Mouse (Mus musculus): ENCODE results near the gene Hebp1.

The Hebp1 gene

DNA sequence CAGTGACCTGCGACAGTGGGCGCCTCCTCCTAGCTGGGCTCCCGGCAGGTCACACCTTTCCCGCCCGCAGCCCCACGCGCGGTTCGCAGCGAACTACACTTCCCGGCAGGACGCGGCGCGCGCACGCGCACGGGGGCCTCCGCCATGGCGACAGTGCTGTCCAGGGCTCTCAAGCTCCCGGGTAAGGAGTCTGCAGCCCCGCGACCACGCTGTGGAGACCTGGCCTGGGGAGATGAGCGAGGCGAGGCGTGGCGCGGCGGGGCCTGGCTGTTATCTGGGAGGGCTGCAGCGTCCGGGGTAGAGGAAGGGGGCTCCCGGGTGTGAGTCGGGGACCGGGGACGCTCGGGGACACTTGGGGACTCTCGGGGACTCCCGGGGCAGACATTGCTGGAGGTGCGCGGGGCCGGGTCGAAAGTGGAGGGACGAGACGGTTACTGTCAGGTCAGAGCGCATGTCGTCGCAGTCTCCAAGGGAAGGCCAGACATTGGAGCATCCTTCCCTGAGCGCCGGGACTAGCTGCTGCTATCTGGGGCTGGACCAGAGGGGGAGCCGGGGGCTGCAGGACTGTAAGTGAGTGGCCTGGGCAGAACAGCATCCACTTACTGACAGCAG lies at the start of gene Hebp1, which contains the start of gene Fam234b:
Hebp1 (minus strand) TSS at position 102 of the 612 bp plus-strand sequence.
Fam234b (plus strand) TSS at position 57 of the 612 bp plus-strand sequence.
- peak; percentile 88 for ATAC-seq (ENCODE audit: insufficient number of reproducible peaks, low FRiP score, low TSS enrichment)

DNA sequence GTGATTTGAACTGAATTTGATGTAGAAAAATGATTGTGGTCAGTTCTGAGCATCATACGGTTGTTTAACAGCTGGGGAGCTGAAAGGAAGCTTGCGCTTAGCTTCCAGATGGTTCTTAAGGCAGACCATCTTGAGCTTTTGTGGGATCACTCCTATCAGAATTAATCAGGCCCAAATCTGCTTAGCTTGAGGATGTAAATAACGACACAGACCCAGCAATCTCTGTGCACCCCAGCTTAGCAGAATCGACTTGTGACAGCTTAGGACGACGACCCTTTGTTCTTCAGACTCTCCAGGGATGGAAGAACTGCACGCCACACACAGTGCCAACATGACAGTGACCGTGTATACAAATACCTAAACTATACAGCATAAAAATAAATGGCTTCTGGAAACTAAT lies 47.8 kb upstream of the Hebp1 start:
- no peak for ATAC-seq (ENCODE audit: insufficient number of reproducible peaks, low FRiP score, low TSS enrichment)

DNA sequence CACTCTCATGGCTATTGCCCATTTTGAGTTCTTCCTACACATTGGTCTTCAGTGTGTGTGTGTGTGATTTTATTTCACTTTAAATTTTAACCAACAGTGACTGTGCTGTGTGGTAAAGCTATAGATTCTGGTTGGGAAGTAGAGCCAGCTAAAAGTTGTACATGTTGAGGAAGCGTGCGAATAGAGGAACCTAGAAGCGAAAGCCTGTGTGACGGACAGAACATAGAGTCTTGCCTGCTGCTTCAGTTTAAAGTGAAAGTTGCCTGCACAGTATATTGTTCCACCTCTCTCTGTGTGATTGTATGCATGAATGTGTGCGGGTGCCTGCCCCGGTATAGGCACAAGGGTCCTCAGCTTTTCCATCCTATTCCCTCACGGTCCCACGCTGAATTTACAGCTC lies 42.5 kb upstream of the Hebp1 start:
- ATAC-seq (ENCODE audit: insufficient number of reproducible peaks, low FRiP score, low TSS enrichment): no peak

DNA sequence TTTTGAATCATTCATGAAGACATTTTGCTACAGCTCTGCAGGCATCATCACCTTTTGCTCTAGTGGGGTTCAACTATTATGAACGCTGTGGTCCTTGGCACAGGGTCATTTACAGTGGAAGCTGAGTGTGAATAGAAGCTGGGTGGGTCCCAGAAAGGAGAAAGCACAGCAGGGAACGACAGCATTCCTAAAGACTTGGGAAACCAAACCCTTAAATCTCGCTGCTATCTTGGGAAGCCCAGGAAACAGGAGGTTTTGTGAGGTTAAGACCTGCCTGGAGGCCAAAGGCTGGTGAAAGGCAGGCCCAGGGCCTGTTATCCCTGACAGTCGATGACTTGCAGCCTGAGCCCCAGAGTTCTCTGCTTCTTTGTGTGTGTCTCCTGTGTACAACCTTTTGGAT lies 40.4 kb upstream of the Hebp1 start:
- no peak for ATAC-seq (ENCODE audit: insufficient number of reproducible peaks, low FRiP score, low TSS enrichment)

DNA sequence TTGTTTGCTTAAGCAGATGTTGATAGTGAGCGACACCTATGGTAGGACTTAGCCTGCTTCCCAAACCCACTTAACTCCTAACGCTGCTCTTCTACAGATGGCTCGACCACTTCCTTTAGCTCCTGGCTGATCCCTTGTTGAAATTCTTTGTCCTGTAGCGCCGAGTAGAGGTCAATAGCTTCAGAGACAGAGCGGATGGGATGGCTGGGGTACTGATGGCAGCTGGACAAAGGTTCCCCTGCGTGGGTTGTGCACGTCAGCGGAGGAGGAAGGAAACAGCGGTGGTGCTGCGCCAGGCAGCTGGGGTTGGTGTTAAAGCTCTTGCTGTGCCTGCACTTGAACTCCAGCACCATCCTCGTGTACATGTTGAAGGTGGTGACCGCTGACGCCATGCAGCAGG lies 39.5 kb upstream of the Hebp1 start:
- no peak for ATAC-seq (ENCODE audit: insufficient number of reproducible peaks, low FRiP score, low TSS enrichment)

DNA sequence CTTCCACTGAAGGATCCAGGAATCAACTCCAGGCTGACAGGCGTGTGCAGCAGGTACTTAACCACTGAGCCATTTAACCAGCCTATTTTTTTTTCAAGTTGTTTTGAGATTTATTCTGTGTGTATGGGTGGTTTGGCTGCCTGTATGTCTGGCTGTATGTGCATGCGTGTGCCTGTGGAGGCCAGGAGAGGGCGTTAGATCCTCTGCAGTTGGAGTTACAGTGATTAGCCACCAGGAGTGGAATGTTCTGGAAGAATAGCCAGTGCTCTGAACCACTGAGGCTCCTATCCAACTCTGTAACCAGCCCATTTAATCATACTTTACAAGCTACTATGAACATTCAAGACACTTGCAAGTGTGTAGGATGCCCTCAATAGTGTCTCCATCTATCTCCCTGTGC lies 38.8 kb upstream of the Hebp1 start:
- no peak for ATAC-seq (ENCODE audit: insufficient number of reproducible peaks, low FRiP score, low TSS enrichment)

DNA sequence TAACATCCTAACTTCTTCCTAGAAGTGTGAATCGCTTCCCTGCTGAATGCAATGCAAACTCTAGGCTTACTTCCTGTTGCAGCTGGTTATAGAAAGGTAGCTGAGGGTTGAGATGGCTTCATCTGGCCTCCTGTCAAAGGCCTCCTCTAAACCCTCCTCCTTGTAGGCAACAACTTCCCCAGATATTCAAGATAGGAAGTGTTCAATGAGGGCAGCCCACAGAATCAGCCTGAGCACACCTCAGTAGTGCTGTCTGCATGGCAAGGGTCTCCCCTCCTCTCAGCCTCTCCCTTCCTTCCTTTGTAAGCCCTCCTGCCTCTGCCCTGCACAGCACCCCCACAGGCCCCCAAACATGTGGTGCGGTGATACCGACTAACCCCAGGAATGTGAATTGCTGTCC lies 37.9 kb upstream of the Hebp1 start:
- ATAC-seq (ENCODE audit: insufficient number of reproducible peaks, low FRiP score, low TSS enrichment): no peak

DNA sequence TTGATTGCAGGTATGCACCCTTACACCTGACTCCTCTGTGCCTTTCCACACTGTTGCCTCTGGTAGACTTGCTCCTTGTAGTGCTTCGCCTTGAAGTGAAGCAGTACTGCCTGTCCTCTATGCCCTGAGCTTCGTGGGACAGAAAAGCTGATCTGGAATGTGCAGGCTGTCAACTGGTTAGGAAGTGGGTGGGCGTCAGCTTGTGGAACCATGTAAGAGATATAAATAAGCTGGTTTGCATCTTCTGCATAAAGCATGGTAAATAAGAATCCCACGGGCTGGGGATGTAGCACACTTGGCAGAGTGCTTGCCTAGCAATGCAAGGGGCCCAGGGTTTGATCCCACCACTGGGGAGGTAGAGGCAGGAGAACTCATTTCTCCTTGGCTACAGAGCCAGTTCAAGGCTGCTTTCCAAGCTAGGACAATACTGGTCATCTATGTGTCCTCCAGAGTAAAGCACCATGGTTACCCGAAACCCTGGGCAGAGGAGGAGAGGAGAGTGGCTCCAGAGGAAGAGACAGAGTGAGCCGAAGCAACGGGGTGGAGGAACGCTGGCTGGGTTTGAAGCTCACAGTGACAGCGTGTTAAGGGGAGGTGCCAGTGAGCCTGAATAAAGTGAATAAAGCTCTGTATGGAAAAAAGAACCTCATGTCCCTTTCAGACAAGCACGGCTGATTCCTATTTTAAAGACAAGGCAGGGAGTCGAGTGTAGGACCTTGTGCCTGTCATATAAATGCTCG lies 34.8 kb upstream of the Hebp1 start:
- no peak for ATAC-seq (ENCODE audit: insufficient number of reproducible peaks, low FRiP score, low TSS enrichment)

DNA sequence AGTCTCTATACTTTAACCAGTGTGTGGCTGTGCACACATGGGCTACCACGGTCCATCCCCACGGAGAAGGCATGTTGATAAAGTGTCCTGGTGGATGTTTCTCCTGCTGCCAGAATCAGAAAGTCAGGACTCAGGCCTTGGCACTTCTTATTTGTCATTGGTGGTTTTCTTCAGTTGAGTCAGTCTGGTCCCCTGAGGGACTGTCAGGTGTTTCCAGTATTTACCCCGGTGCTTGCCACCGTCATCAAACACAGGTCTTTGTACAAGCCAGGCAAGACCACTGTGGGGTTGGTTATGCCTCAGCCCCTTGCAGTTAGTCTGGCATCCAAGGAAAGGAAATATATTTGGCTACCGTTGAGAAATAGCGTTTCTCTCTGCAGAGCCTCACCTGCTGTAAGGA lies 32.8 kb upstream of the Hebp1 start:
- no peak for ATAC-seq (ENCODE audit: insufficient number of reproducible peaks, low FRiP score, low TSS enrichment)

DNA sequence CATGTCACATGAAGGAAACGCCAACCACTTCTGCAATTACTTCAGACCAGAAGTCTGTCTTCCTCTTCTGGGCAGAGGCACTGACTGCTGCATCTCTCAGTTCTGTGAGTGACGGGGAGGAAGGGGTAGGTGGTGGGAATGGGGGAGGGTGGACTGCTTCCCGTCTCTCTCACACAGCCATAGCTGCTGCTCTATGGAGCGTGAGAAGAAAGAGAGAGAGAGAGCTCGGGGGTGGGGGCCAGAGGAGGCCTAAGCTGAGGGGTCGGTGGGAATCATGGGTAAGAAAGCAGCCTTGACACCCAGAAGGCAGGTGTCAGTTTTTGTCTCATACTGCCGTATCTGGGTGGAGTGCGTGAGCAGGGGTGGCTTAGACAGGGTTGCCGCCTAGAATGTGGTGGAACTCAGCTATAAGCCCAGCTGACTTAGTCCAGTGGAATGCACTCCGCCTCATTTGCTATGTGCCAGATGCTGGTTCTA lies 30.7 kb upstream of the Hebp1 start:
- no peak for ATAC-seq (ENCODE audit: insufficient number of reproducible peaks, low FRiP score, low TSS enrichment)

DNA sequence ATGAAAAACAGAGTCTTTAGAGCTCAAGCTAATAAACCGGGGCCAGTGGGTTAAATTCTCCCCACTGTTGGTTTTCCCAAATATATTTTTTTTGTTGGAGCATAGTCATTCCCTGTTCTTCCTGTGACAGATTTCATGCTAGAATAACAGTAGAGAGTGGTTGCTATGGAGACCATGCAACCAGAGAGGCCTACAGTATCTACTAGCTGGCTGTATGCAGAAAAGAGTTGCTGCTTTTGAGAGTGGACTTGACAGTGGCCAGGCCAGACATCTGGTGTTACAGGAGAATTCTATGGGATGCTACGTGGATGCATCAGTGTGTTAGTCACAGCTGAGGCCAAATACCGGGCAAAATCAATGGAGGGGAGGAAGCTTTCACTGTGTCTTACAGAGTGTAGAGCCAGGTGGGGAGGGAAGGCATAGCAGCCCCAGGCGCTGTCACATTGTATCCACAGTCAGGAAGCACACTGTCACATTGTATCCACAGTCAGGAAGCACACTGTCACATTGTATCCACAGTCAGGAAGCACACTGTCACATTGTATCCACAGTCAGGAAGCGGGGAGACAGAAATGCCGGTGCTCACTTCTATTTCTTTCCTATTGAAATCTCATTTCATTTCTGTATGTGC lies 26.1 kb upstream of the Hebp1 start:
- no peak for ATAC-seq (ENCODE audit: insufficient number of reproducible peaks, low FRiP score, low TSS enrichment)

DNA sequence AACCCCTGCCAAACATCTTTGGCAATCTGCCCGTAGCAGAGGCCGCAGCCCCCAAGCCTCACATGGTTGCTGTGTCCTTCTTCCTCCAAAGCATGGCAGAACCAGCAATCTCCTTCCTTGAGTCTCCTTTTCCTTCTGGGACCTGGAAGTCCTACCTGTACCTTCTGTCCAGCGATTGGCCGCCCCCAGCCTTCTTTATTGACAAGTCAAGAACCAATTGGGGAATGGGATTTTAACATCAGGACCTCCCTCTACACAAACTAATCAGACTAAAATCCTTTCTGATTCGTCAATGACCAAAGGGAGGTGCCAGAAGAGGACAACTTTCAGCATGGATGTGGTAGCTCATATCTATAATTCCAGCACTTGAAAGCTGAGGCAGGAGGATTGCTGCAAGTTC lies 22.1 kb upstream of the Hebp1 start:
- ATAC-seq (ENCODE audit: insufficient number of reproducible peaks, low FRiP score, low TSS enrichment): no peak

DNA sequence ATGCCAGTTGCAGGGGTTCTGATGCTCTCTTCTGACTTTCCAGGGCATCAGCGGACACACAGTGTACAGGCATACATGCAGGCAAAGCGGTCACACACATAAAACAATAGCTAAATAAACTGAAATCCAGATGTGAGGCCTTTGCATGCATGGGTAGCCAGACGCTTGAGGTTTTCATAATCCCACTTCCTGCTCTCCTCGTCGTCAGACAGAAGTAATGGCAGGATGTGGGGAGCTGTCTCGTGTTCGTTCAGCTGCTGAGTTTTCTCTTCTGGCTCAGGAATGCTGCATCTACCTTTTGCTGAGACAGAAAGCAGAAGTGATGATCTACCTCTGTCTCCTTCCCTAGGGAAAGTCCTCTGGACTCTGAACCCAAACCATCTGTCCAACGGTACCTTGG lies 20.5 kb upstream of the Hebp1 start:
- ATAC-seq (ENCODE audit: insufficient number of reproducible peaks, low FRiP score, low TSS enrichment): no peak

DNA sequence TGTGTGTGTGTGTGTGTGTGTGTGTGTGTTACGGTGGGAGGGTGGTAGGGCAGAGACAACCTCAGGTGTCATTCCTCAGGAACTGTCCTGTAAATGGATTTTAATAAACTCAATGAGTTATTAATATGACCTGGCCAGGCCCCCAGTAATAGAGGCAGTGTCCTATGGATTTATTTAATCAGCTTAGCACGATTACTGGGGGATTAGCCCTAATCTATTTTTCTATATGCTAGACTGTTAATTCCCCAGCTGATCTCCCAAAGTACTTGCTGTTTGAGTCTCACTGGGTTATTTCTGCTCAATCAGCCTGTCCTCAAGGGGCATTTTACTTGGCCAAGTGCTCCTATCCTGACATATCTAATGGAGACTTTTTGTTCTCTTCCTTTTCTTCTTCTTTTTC lies 14.8 kb upstream of the Hebp1 start:
- ATAC-seq (ENCODE audit: insufficient number of reproducible peaks, low FRiP score, low TSS enrichment): no peak

DNA sequence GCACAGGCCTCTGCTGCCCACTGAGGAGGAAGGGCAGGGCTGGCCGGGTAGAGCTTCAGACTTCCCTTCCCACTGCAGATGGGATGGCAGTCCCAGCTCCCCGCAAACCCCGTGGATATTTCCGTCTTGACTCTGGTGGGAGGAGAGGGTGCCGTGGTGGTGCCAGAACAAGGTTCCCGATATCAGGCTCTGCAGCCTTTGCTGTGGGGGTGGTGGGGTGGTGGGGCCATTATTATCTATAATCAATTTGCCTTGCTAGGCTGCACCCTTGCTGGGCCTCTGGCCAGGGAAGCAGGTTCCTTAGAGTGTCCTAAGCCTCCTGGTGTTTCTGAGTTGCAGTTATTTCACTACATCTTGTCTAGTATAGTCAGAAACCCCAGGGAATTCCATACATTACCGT lies 13.3 kb upstream of the Hebp1 start:
- no peak for ATAC-seq (ENCODE audit: insufficient number of reproducible peaks, low FRiP score, low TSS enrichment)

DNA sequence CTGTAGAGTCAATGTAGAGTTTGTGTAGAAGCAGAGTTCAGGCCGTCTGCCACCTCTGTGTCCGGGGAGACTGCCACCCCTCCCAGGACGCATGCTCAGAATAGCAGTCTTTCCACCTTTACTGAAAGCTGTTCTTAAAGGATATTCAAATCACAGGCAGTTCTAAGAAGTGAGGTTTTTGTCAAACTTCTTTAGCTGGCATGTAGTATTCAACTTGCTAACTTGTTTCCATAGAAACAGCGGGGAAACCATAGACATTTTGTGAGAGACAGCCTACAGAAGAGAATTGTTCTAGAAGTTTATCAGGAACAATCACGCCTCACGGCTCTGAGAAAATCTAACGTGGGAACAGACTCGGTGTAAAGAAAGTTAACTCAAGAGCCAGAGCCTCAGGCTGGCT lies 9.1 kb upstream of the Hebp1 start:
- ATAC-seq (ENCODE audit: insufficient number of reproducible peaks, low FRiP score, low TSS enrichment): no peak

DNA sequence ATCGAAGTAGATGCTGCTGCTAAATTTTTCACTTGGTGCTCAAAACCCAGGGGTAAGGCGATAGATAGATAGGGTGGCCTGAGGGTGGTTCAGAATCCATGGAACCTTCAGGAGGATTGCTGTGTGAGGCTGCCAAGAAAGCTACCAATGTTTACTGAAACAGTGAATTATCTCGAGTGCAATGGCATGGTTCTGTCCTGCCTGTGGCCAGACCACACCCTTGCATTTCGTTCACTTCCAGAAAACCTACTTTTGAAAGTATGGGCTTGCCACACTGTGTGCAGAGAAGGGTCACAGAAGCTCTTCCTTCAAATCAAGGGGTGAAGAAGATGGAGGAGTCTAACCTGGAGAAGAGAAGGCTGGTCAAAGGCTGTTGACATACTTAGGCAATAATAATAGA lies 8.0 kb upstream of the Hebp1 start:
- ATAC-seq (ENCODE audit: insufficient number of reproducible peaks, low FRiP score, low TSS enrichment): no peak

DNA sequence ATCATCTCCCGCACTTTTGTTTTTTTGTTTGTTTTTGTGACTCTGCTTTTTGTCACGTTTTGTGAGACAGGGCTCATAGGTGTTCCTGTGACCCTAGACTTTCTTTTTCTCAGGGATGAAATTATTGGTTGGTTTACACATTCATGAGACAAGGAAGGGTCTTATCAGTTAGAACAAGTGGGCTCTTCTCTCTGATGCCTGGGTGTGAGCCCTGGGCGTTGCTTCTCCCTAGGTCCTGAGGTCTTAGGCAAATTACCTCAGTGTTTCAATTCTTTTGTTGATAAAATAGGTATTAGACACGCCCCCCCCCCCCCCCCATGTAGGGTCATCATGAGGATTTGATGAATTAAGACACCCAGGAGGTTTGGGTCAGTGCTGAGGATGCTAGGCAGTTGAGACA lies 7.0 kb upstream of the Hebp1 start:
- no peak for ATAC-seq (ENCODE audit: insufficient number of reproducible peaks, low FRiP score, low TSS enrichment)

DNA sequence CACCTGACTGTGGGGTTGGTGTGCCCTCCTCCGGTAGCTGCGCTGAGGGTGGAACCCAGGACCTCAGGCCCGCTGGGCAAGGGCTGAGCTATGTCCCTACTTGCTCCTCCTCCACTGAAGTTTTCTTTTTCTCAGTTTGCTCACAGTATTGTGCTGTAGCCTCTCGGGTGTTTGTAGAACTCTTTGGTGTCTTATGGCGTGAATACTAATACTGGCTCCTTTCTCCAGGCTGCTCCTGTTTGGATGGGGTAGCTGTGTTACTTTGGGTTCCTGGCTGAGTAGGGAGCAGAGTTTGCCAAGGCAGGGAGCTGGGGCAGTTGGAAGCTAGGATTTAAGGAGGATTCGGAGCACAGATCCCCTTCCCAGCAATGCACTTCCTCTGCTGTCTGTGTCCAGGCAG lies 5.9 kb upstream of the Hebp1 start:
- peak; percentile 26; the same call in 1 of the 2 replicates for ATAC-seq (ENCODE audit: insufficient number of reproducible peaks, low FRiP score, low TSS enrichment)

DNA sequence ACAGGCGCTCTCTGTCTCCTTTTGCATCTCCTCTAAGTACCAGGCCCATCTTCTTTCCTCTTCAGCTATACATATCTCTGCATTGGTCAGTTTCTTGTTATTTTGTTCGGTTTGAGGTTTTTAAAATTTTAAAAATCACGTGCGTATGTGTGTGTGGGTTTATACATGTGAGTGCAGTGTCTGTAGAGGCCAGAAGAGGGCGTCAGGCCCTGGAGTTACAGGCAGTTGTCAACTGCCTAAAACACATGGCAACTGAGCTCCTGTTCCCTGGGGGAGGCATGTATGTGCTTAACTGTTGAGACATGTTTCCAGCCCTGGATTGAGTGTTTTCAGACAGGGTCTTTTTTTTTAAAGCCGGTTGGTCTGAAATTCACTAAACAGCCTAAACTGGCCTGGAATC lies 4.8 kb upstream of the Hebp1 start:
- no peak for ATAC-seq (ENCODE audit: insufficient number of reproducible peaks, low FRiP score, low TSS enrichment)

DNA sequence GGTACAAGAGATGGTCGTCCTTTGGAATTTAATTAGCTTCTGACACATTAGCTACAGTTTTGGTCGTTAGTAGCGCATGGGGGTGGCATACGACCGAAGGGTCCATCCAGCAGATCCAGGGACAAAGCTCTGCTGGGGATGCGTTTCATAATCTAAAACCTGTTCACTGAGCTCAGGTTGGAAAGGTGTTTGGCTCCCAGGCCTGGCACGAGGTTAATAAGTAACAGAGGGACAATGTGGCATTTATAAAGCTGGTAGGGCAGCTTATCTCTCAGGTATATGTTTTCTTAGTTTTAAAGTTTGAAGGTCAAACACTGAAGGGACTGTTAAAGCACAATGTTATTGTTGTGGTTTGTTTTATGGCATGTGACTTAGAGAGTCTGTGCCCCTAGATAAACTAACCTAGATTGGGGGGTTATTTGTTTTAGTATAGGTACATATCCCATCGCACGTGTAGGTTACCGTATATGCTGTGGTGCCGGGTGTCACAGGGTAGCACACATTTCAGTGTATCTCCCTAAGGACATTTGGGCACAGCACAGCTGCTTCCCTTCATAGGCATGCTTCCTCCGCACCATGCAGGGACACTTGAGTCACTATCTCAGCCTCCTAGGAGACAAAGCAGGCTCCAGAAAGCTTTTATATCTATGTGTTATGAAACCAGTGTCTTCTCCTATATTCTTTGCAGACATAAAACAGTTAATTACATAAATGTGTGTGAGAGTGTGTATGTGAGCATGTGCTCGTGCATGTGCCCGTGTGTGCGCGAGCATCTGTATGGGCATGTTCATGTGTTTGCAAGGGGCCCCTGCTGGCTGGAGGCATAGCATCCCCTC lies 2.5 kb upstream of the Hebp1 start:
- ATAC-seq (ENCODE audit: insufficient number of reproducible peaks, low FRiP score, low TSS enrichment): no peak

Measured in cerebellum, adult (tissue).